Mouse (Mus musculus): ENCODE measurements around the gene Polr3h.

GRCm38 (mm10) chr15:81850718-81851117 is 75.3 kb downstream of the Polr3h start:
- TF ChIP-seq CTCF (IDR thresholded peaks at IDR 0.05; ENCODE audit: control insufficient read depth, insufficient read depth, low read length) (no peak), POLR2A (IDR thresholded peaks at IDR 0.05; ENCODE audit: borderline replicate concordance, control insufficient read depth, low read depth, low read length) (no peak)
